Mouse (Mus musculus) CH12.LX (cell line): ENCODE data around the gene Crym.
A peak's percentile ranks its signal among the peaks of the same experiment; 100 is the strongest.

Experiments
- CTCF ChIP-seq, 2 experiments: IDR thresholded peaks in 1 of 2; conservative IDR thresholded peaks in 1 of 2; 2 replicates each; pipeline ENCODE4 v1.5.1; 2011 to 2012; ENCODE audit warnings: low read depth in 2 of 2, low read length in 2 of 2, improper control_type of control experiment in 1 of 2, inconsistent platforms in 1 of 2, mild to moderate bottlenecking in 1 of 2, moderate library complexity in 1 of 2
- JUN ChIP-seq: IDR thresholded peaks from 2 replicates; pipeline ENCODE4 v1.6.1; 2011; ENCODE audit warnings: low read depth, mild to moderate bottlenecking, low read length, improper control_type of control experiment, moderate library complexity; ENCODE audit not compliant: insufficient read depth
- RCOR1 ChIP-seq: conservative IDR thresholded peaks from 2 replicates; pipeline ENCODE4 v1.6.1; 2012; ENCODE audit warnings: low read depth, mild to moderate bottlenecking, inconsistent platforms, low read length, improper control_type of control experiment
- SIN3A ChIP-seq: IDR thresholded peaks from 2 replicates; pipeline ENCODE4 v1.6.1; 2012; ENCODE audit warnings: low read length, improper control_type of control experiment, inconsistent platforms
- ZMIZ1 ChIP-seq: IDR thresholded peaks from 2 replicates; pipeline ENCODE4 v1.6.1; 2012; ENCODE audit warnings: low read depth, mild to moderate bottlenecking, inconsistent platforms, low read length, improper control_type of control experiment

DNA sequence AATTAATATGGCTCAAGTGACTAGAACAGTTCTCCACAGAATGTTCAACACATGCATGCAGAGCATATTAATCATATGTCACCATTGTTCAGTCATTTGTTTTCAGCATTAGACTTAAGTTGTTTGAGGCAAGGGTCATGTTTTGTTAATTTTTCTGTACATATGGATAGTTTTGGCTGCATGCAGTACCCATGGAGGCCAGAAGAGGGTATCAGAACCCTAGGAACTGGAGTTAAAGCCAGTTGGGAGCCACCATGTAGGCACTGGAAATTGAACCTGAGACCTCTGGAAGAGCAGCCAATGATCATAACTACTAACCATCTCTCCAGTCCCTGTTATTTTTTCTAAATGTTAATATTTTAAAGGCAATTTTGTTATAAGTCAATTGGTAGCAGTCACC, 39.2 kb upstream of the Crym start:
- peak; percentile 67 to 71; a peak in 3 of 4 replicates for TF ChIP-seq CTCF (conservative IDR thresholded peaks at IDR 0.05 in 1 of 2, IDR thresholded peaks at IDR 0.05 in 1 of 2; ENCODE audit: low read depth in 2 of 2, low read length in 2 of 2)
- TF ChIP-seq SIN3A = no peak
- no peak for TF ChIP-seq JUN
- no peak for TF ChIP-seq ZMIZ1
- TF ChIP-seq RCOR1 = no peak
